Mouse (Mus musculus) erythroblast, embryonic 14.5 days (primary cell): ENCODE measurements around the gene Fgf8. TPM values are rescaled to one million over a fixed set of nuclear protein-coding genes. Genes with fewer than 3 reads are reported as not detected.

Experiments
- H3K27me3 ChIP-seq: 2 replicates; pipeline ENCODE4 v1.6.1; 2012; ENCODE audit warnings: inconsistent platforms; ENCODE audit not compliant: control insufficient read depth
- H3K36me3 ChIP-seq: 2 replicates; pipeline ENCODE4 v1.6.1; 2012; ENCODE audit warnings: mild to moderate bottlenecking, inconsistent platforms; ENCODE audit not compliant: control insufficient read depth
- H3K4me1 ChIP-seq: 2 replicates; pipeline ENCODE4 v1.6.1; 2012; ENCODE audit warnings: inconsistent platforms; ENCODE audit not compliant: control insufficient read depth
- H3K4me3 ChIP-seq: replicated peaks from 2 replicates; pipeline ENCODE3; 2012; ENCODE audit warnings: moderate library complexity, mild to moderate bottlenecking, inconsistent platforms
- H3K9me3 ChIP-seq: 2 replicates; pipeline ENCODE4 v1.6.1; 2012; ENCODE audit warnings: low read length, inconsistent platforms, mixed read lengths; ENCODE audit not compliant: control insufficient read depth
- GATA1 ChIP-seq: IDR thresholded peaks from 2 replicates; pipeline ENCODE4 v1.6.1; 2012; ENCODE audit warnings: low read length, inconsistent platforms, mixed read lengths
- TAL1 ChIP-seq: IDR thresholded peaks from 3 replicates; pipeline ENCODE4 v1.6.1; 2012; ENCODE audit warnings: low read length, inconsistent platforms, mixed read lengths
- polyA plus RNA-seq: library from polyadenylated mRNA; stranded (reverse); fragments of >175 nt; gene quantifications from 2 replicates; pipeline ENCODE4 v1.2.3, GENCODE M21; 2012

Fgf8 gene
- polyA plus RNA-seq, 1 experiment: not detected

DNA sequence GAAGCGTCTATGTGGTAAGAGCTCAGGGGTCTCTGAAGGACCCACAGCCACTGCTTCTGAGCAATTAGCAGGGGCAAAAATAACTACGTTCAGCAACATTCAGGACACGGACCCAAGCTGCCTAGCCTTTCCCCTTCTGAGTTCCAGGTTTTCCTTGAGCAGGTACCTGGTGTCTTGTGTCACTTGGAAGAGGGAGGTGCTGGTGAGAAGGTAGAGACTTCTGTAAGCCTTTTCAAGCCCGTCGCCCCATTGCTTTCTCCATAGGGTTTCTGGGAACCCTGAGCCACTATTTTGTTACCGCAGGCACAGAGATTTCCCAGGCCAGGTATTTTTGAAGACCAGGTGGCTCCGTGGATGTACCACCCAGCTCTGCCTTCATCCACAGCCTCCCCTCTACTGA lies 904 bp upstream of the Fgf8 start:
- Histone ChIP-seq H3K9me3 (peaks cover 25% of the 10 kb centered on the region; the same call in 1 of the 2 replicates), H3K4me3 (no peak overlapping the region), H3K27me3 (peaks cover 81% of the 10 kb centered on the region), H3K36me3 (peaks cover 10% of the 10 kb centered on the region), H3K4me1 (peaks cover 21% of the 10 kb centered on the region)
- no peak for TF ChIP-seq TAL1
- TF ChIP-seq GATA1: no peak

DNA sequence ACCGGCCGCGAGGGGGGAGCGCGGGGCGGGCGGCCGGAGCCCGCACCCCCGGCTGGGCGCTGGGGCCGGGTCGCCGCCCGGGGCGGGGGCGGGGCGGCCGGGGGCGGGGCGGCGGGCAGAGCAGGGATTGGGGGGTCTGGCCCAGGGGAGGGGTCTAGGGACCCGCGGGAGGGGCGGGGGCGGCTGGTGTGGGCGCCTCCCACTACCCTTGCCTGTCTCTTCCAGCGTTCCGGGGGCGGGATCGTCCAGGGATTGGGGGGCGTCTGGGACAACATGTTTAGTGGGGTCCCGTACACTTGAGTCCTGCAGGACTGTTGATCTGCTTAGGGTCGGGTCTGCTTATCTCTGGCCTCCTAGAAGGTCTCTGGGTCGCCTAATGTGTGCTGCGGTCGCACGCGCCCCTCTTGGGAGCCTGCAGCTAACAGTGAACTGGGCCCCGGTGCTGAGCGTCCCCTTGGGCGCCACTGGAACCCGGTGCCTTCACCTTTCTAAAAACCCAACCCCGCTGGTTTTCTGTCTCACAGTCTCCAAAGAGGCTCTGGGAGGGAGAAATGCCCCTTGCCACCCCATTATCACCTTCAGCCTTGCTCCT lies 365 bp upstream of the Fgf8 start:
- H3K4me3 ChIP-seq: no peak overlapping the region
- peaks cover 5% of the 10 kb centered on the region for H3K36me3 ChIP-seq
- H3K27me3 ChIP-seq: peaks cover 86% of the 10 kb centered on the region
- peaks cover 16% of the 10 kb centered on the region for H3K4me1 ChIP-seq
- peaks cover 25% of the 10 kb centered on the region; the same call in 1 of the 2 replicates for H3K9me3 ChIP-seq
- TF ChIP-seq GATA1 (no peak), TAL1 (no peak)

GRCm38 (mm10) chr19:45741431-45742217 lies 1.1 kb downstream of the Fgf8 start:
- H3K27me3 ChIP-seq: peaks cover 100% of the 10 kb centered on the region

DNA sequence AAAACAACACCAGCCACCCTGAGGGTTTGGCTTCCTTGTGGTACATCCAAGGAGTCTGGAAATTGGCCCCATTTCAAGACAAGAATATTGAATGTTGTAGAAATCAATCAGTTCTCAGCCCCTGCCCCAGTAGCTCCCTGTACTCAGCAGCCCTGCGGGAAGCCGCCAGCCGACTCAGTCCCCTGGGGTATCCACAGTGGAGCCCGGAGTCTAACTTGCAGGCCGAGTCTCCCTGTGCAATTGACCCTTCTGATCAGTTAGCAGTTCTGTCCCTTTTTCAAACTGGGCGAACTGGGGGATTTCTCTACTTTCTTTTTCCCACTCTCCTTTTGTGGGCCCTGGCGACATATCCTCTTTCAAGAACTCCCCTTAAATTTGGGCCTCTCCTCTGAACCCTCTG lies 1.9 kb downstream of the Fgf8 start:
- TF ChIP-seq TAL1: no peak
- H3K4me3 ChIP-seq: no peak overlapping the region
- H3K4me1 ChIP-seq: peaks cover 6% of the 10 kb centered on the region
- H3K27me3 ChIP-seq: peaks cover 100% of the 10 kb centered on the region
- no peaks in the 10 kb centered on the region for H3K36me3 ChIP-seq
- H3K9me3 ChIP-seq: peaks cover 23% of the 10 kb centered on the region; the same call in 1 of the 2 replicates

More at GRCm38 (mm10) chr19:45741431-45742217, 1.1 kb downstream of the Fgf8 start:
- Histone ChIP-seq H3K4me1 (peaks cover 13% of the 10 kb centered on the region), H3K4me3 (no peak overlapping the region), H3K9me3 (peaks cover 25% of the 10 kb centered on the region; the same call in 1 of the 2 replicates), H3K36me3 (no peaks in the 10 kb centered on the region)
- no peak for TF ChIP-seq GATA1
- no peak for TF ChIP-seq TAL1

- TF ChIP-seq GATA1: no peak
- no peak for TF ChIP-seq TAL1
- Histone ChIP-seq H3K4me1 (peaks cover 6% of the 10 kb centered on the region), H3K36me3 (no peaks in the 10 kb centered on the region), H3K27me3 (peaks cover 100% of the 10 kb centered on the region), H3K9me3 (peaks cover 18% of the 10 kb centered on the region; the same call in 1 of the 2 replicates), H3K4me3 (no peak overlapping the region)
Observed at GRCm38 (mm10) chr19:45740233-45740632, 2.5 kb downstream of the Fgf8 start.

- no peak overlapping the region for H3K4me3 ChIP-seq
- peaks cover 100% of the 10 kb centered on the region for H3K27me3 ChIP-seq
- peaks cover 14% of the 10 kb centered on the region; the same call in 1 of the 2 replicates for H3K9me3 ChIP-seq
- H3K4me1 ChIP-seq: peaks cover 6% of the 10 kb centered on the region
- TF ChIP-seq GATA1 (no peak), TAL1 (no peak)
- no peaks in the 10 kb centered on the region for H3K36me3 ChIP-seq
Observed at GRCm38 (mm10) chr19:45738521-45738920, 4.2 kb downstream of the Fgf8 start.

DNA sequence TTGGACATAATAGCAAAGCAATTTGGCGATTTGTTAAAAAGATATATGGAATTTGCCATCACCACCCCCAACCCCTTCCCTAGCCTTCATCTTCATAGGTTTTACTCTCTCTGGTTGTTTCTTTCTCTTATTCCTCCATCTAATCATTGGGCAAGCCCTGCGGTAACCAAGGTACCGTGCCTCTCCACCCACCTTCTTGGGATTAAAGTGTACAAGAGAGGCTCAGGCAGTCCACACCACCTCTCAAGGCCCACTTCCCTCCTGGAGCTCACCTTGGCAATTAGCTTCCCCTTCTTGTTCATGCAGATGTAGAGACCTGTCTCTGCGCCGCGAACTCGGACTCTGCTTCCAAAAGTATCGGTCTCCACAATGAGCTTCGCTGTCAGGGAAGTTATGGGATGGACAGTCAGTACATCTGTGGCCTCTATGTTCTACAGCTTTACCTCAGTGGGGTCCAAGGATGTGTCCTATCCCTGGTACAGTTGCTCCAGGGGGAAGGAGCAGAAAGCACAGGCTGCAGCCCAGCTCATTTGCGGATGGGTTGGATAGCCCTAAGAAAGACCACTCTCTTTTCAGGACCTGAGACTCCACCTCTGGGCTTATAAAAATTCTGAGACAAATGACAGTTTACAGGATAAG lies 4.8 kb downstream of the Fgf8 start:
- TF ChIP-seq GATA1 (no peak), TAL1 (no peak)
- peaks cover 14% of the 10 kb centered on the region; the same call in 1 of the 2 replicates for H3K9me3 ChIP-seq
- peaks cover 100% of the 10 kb centered on the region for H3K27me3 ChIP-seq
- H3K4me3 ChIP-seq: no peak overlapping the region
- no peaks in the 10 kb centered on the region for H3K36me3 ChIP-seq
- peaks cover 6% of the 10 kb centered on the region for H3K4me1 ChIP-seq

DNA sequence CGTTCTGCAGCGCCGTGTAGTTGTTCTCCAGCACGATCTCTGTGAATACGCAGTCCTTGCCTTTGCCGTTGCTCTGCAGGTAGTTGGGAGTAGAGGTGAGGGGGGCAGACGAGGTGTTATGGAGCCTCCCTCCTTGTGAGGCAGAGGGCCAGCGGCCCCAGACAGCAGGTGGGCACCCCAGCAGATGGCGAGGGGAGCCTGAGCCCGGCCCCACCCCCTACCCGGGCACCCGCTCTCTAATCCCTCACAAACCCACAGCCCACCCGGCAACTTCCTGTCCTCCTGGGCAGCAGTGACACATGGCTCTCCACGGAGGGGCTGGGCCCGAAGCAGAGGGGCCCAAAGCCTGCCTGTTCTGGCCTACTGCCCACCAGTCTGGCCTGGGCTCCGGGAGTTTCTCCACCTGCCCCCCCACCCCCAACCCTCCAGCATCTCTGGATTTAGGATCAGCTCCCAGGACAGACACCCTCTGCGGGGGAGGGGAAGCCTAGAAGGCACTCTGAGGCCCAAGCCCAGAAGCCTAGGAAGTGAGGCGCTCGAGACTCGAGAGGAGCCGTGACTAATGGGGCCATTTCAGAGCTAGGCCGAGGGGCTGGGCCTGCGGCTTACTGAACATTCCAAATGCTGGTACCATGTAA lies 5.4 kb downstream of the Fgf8 start:
- H3K4me1 ChIP-seq: peaks cover 6% of the 10 kb centered on the region
- no peaks in the 10 kb centered on the region for H3K36me3 ChIP-seq
- no peak for TF ChIP-seq GATA1
- TF ChIP-seq TAL1: no peak
- peaks cover 11% of the 10 kb centered on the region; the same call in 1 of the 2 replicates for H3K9me3 ChIP-seq
- peaks cover 100% of the 10 kb centered on the region for H3K27me3 ChIP-seq
- no peak overlapping the region for H3K4me3 ChIP-seq
